Mouse (Mus musculus) heart, postnatal 36 days (tissue): ENCODE data around the gene Odf3l2. TPM values are rescaled to one million over a fixed set of nuclear protein-coding genes. Genes with fewer than 3 reads are reported as not detected.

ENCODE experiments used
- DNase-seq, 2 experiments: peaks; one replicate each; pipeline ENCODE4 v3.0.0; 2021 to 2022
- intact Hi-C: fragments of 180-260 bp; cut with DNase I; formaldehyde crosslinking; loops from one replicate; pipeline ENCODE4 v1.15.1; 2025
- total RNA-seq, 2 experiments: library from RNA; stranded (reverse); gene quantifications; 2 replicates each; pipeline ENCODE4 v1.2.3; 2021

The Odf3l2 gene
- total RNA-seq, 2 experiments from 2014 or later = not detected

GRCm38 (mm10) chr10:79590702-79591101 is 54.8 kb downstream of the Odf3l2 start:
- intact Hi-C loops = no loop called here
- DNase-seq = no peak

Other genes starting within 250 kb of the Odf3l2 start
- gene Vmn2r83, start 177.0 kb downstream of the Odf3l2 start, total RNA-seq = not detected
- gene Plpp2, start 111.9 kb downstream of the Odf3l2 start, total RNA-seq = 1 to 10 TPM; 2.2 to 2.7 TPM
- gene Mier2, start 90.5 kb downstream of the Odf3l2 start, total RNA-seq = 10 to 100 TPM; 11.1 to 12.7 TPM
- not detected for gene Theg, start 58.4 kb downstream of the Odf3l2 start, total RNA-seq
- gene C2cd4c, start 31.7 kb downstream of the Odf3l2 start, total RNA-seq = under 1 TPM in 1 of 2 experiments, not detected in 1; 0.08 TPM
- gene Shc2, start 7.8 kb downstream of the Odf3l2 start, total RNA-seq = 1 to 10 TPM; 1.9 to 2.5 TPM
- not detected for gene Madcam1, start 18.8 kb upstream of the Odf3l2 start, total RNA-seq
- 10 to 100 TPM; 18.1 to 19.9 TPM for gene Tpgs1, start 23.6 kb upstream of the Odf3l2 start, total RNA-seq
- gene Cdc34, start 36.5 kb upstream of the Odf3l2 start, total RNA-seq = 100 to 1,000 TPM; 178 to 198 TPM
- gene Gzmm, start 43.3 kb upstream of the Odf3l2 start, total RNA-seq = 1 to 10 TPM; 6.5 to 8.4 TPM
- 1,000 to 10,000 TPM; 1,389 to 1,395 TPM for gene Bsg, start 58.8 kb upstream of the Odf3l2 start, total RNA-seq
- gene Hcn2, start 70.9 kb upstream of the Odf3l2 start, total RNA-seq = 10 to 100 TPM; 20.0 to 26.8 TPM
- gene Polrmt, start 100.8 kb upstream of the Odf3l2 start, total RNA-seq = 10 to 100 TPM; 42.3 to 48.0 TPM
- gene Fgf22, start 109.3 kb upstream of the Odf3l2 start, total RNA-seq = not detected
- 10 to 100 TPM; 23.6 to 24.6 TPM for gene Rnf126, start 121.2 kb upstream of the Odf3l2 start, total RNA-seq
- gene Fstl3, start 131.5 kb upstream of the Odf3l2 start, total RNA-seq = 1 to 10 TPM; 4.2 to 4.3 TPM
- gene Prss57, start 145.2 kb upstream of the Odf3l2 start, total RNA-seq = not detected
- gene Palm, start 147.8 kb upstream of the Odf3l2 start, total RNA-seq = 10 to 100 TPM; 56.0 to 87.0 TPM
- gene Misp, start 175.3 kb upstream of the Odf3l2 start, total RNA-seq = under 1 TPM in 1 of 2 experiments, not detected in 1; 0.62 TPM
- 10 to 100 TPM; 50.9 to 51.2 TPM for gene Ptbp1, start 208.7 kb upstream of the Odf3l2 start, total RNA-seq
- not detected for gene Prtn3, start 228.7 kb upstream of the Odf3l2 start, total RNA-seq
- gene Plppr3, start 228.9 kb upstream of the Odf3l2 start, total RNA-seq = not detected
- not detected for gene Elane, start 240.5 kb upstream of the Odf3l2 start, total RNA-seq
- 10 to 100 TPM; 11.6 to 63.9 TPM for gene Cfd, start 245.1 kb upstream of the Odf3l2 start, total RNA-seq